Mouse (Mus musculus): ENCODE results near the gene Exoc3l4. TPM values are rescaled to one million over a fixed set of nuclear protein-coding genes. Genes with fewer than 3 reads are reported as not detected.

Exoc3l4 gene
- polyA plus RNA-seq, 1 experiment: 23.2 TPM

- H3K36me3 ChIP-seq (ENCODE audit: control insufficient read depth, insufficient read depth): no peaks in the 10 kb centered on the region
- no peaks in the 10 kb centered on the region for H3K79me2 ChIP-seq (ENCODE audit: control insufficient read depth, insufficient read depth)
- TF ChIP-seq POLR2AphosphoS2 (IDR thresholded peaks at IDR 0.05; ENCODE audit: insufficient read length, low read depth): no peak
- no peak for TF ChIP-seq TCF3 (IDR thresholded peaks at IDR 0.05; ENCODE audit: insufficient read length, low read depth)
- TF ChIP-seq POLR2A (IDR thresholded peaks at IDR 0.05; ENCODE audit: insufficient read length, low read depth): no peak
- no peak for TF ChIP-seq SRF (IDR thresholded peaks at IDR 0.05; ENCODE audit: control insufficient read depth, insufficient read length, low read depth)
- no peak for TF ChIP-seq TCF12 (IDR thresholded peaks at IDR 0.05; ENCODE audit: insufficient read depth, poor library complexity, severe bottlenecking)
- TF ChIP-seq MYOG (IDR thresholded peaks at IDR 0.05; ENCODE audit: control insufficient read depth in 1 of 3, insufficient read depth in 1 of 3, insufficient read length in 2 of 3, low read depth in 2 of 3): no peak
- TF ChIP-seq E2F4 (IDR thresholded peaks at IDR 0.05; ENCODE audit: insufficient read depth): no peak
- TF ChIP-seq MAX (IDR thresholded peaks at IDR 0.05; ENCODE audit: low read depth): no peak
- no peak for TF ChIP-seq CEBPB (IDR thresholded peaks at IDR 0.05; ENCODE audit: insufficient read depth, poor library complexity, severe bottlenecking)
- no peak for TF ChIP-seq USF1 (IDR thresholded peaks at IDR 0.05; ENCODE audit: low read depth)
- no peak for TF ChIP-seq MYOD1 (IDR thresholded peaks at IDR 0.05; ENCODE audit: control insufficient read depth in 1 of 3, insufficient read length in 2 of 3, low read depth in 2 of 3)
- TF ChIP-seq REST (IDR thresholded peaks at IDR 0.05; ENCODE audit: insufficient read depth, insufficient read length): no peak
- no peak within 1 kb of the TSS for H3ac ChIP-seq (ENCODE audit: control insufficient read depth, insufficient read length)
- H3K4me2 ChIP-seq (ENCODE audit: low read depth): no peak within 1 kb of the TSS
- H3K4me3 ChIP-seq: no peak within 1 kb of the TSS
- H3K27me3 ChIP-seq (ENCODE audit: control insufficient read depth, insufficient read depth, insufficient read length): peaks cover 8% of the 10 kb centered on the region
Observed at GRCm38 (mm10) chr12:111406622-111407021, 10.2 kb upstream of the Exoc3l4 start, which contains the start of gene Lbhd2. Gene Lbhd2 (plus strand): TSS chr12:111406809.

DNA sequence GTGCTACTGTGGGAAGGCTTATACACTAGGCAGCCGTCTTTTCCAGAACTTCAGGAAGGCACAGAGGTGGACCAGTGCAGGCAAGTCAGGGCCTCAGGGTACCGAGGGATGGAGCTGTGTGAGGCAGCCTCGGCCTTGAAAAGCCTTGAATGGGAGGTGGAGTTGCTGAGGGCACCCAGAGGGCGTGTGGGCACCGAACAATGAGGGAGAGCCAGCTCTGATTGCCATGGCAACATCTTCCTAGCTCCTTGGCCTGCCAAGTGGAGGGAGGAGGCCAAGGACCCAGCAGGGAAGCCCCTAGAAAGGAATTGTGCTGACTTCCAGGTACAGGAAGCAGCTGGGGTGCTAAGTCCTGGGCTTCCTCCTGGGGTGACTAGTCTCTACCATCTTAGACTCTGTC lies 7.2 kb upstream of the Exoc3l4 start:
- TF ChIP-seq REST (IDR thresholded peaks at IDR 0.05; ENCODE audit: insufficient read depth, insufficient read length): no peak
- no peak for TF ChIP-seq USF1 (IDR thresholded peaks at IDR 0.05; ENCODE audit: low read depth)
- no peak for TF ChIP-seq POLR2A (IDR thresholded peaks at IDR 0.05; ENCODE audit: insufficient read length, low read depth)
- no peak for TF ChIP-seq TCF3 (IDR thresholded peaks at IDR 0.05; ENCODE audit: insufficient read length, low read depth)
- TF ChIP-seq POLR2AphosphoS2 (IDR thresholded peaks at IDR 0.05; ENCODE audit: insufficient read length, low read depth): no peak
- H3K79me2 ChIP-seq (ENCODE audit: control insufficient read depth, insufficient read depth): no peaks in the 10 kb centered on the region
- H3K4me2 ChIP-seq (ENCODE audit: low read depth): no peak overlapping the region
- H3ac ChIP-seq (ENCODE audit: control insufficient read depth, insufficient read length): no peak overlapping the region
- H3K36me3 ChIP-seq (ENCODE audit: control insufficient read depth, insufficient read depth): no peaks in the 10 kb centered on the region
- peaks cover 8% of the 10 kb centered on the region for H3K27me3 ChIP-seq (ENCODE audit: control insufficient read depth, insufficient read depth, insufficient read length)
- no peak overlapping the region for H3K4me3 ChIP-seq

DNA sequence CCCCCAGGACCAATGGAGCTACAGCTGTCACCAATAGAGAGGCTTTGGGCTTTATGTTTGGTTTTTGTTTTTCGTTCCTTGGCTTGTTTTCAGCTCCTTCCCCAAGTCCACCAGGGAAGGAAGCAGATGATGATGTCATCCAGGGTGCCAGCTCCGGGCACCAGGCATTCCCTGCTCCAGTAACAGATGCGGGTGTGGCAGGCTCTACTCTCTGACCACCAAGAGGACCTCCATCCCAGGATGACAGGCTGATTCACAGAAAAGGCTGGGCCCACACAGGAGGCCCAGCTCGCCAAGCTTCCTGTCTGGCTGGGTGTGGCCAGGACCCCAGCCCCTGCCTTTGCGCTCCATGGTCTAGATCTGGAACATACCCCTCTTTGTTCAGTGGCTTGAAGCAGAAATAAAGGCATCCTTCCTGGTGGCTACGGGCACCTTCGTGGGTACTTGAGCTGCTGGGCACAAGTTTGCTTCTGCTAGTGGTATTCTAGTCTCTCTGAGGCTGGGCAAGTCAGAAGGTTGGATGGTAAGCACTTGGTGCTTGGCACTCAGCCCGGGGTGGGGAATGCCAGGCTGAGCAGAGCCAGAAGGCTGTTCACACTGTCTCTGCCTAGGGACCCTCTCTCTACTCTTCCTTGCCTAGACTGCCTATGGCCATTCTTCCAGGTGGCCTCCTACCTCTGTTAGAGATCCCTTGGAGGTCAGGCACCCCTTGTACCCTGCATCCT lies 5.0 kb upstream of the Exoc3l4 start:
- Histone ChIP-seq H3ac (ENCODE audit: control insufficient read depth, insufficient read length) (no peak overlapping the region), H3K79me2 (ENCODE audit: control insufficient read depth, insufficient read depth) (no peaks in the 10 kb centered on the region), H3K4me3 (no peak overlapping the region), H3K36me3 (ENCODE audit: control insufficient read depth, insufficient read depth) (no peaks in the 10 kb centered on the region), H3K27me3 (ENCODE audit: control insufficient read depth, insufficient read depth, insufficient read length) (peaks cover 5% of the 10 kb centered on the region), H3K4me2 (ENCODE audit: low read depth) (peak overlapping the region; percentile 59)
- TF ChIP-seq REST (IDR thresholded peaks at IDR 0.05; ENCODE audit: insufficient read depth, insufficient read length) (no peak), MAX (IDR thresholded peaks at IDR 0.05; ENCODE audit: low read depth) (no peak), POLR2AphosphoS2 (IDR thresholded peaks at IDR 0.05; ENCODE audit: insufficient read length, low read depth) (no peak), USF1 (IDR thresholded peaks at IDR 0.05; ENCODE audit: low read depth) (no peak), MYOD1 (IDR thresholded peaks at IDR 0.05; ENCODE audit: control insufficient read depth in 1 of 3, insufficient read length in 2 of 3, low read depth in 2 of 3) (peak in 1 of 3 experiments; percentile 15), POLR2A (IDR thresholded peaks at IDR 0.05; ENCODE audit: insufficient read length, low read depth) (no peak), CEBPB (IDR thresholded peaks at IDR 0.05; ENCODE audit: insufficient read depth, poor library complexity, severe bottlenecking) (no peak)

DNA sequence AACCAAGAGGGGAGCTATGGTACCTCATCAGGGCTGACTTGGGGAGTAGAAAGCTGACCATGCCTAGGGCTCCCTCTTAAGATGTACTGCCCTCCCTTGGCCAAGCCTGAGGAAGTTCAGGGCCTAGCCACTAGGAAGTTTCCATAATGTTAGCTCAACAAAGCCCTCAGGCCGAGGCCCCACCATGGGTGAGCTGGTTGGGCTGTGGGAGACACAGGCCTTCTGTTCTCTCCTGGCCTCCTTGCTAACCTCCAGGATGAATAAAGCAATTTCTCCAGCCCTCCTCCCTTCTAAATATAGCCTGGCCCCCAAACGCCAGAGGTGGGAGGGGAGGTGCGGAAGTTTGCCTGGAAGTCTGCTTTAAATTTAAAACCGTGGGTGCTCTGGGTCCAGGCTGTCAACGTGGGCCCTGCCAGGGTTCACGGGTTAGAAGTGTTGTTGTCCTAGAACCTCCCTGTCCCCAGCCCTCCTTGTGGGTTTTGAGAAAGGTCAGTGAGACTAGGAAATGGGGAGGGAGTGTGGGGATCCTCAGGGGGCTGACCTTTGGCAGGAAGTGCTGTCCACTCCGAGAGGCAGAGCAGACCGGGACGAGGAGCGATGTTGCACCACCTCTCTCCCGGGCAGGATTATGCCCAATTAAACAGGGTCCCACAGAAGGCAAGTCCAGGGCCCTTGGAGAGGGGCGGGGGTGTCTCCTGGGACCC lies 4.1 kb upstream of the Exoc3l4 start:
- Histone ChIP-seq H3K4me3 (no peak overlapping the region), H3K79me2 (ENCODE audit: control insufficient read depth, insufficient read depth) (no peaks in the 10 kb centered on the region), H3K4me2 (ENCODE audit: low read depth) (peak overlapping the region; percentile 66), H3ac (ENCODE audit: control insufficient read depth, insufficient read length) (no peak overlapping the region), H3K36me3 (ENCODE audit: control insufficient read depth, insufficient read depth) (no peaks in the 10 kb centered on the region), H3K27me3 (ENCODE audit: control insufficient read depth, insufficient read depth, insufficient read length) (no peaks in the 10 kb centered on the region)
- TF ChIP-seq E2F4 (IDR thresholded peaks at IDR 0.05; ENCODE audit: insufficient read depth) (no peak), TCF12 (IDR thresholded peaks at IDR 0.05; ENCODE audit: insufficient read depth, poor library complexity, severe bottlenecking) (no peak), POLR2AphosphoS2 (IDR thresholded peaks at IDR 0.05; ENCODE audit: insufficient read length, low read depth) (no peak), POLR2A (IDR thresholded peaks at IDR 0.05; ENCODE audit: insufficient read length, low read depth) (no peak)

DNA sequence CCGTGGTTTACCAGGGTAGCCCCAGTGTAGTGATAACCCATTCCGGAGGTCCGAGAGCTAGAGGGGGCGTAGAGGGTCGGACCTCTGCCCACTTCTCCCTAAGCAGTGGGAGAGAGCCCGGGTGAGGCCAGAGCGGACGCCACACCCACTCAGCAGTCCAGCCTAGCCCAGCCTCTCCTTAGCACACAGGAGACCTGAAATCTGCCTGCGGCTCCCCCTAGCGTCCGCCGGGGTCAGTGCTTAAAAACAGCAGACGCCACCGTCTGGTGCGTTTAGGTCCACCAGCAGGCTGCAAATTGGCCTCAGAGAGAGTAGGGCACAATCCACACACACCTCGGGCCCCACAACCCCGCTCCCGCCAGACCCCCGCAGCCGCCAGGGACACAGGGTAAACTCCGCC lies 3.5 kb upstream of the Exoc3l4 start:
- H3K4me2 ChIP-seq (ENCODE audit: low read depth): peak overlapping the region; percentile 66
- H3K79me2 ChIP-seq (ENCODE audit: control insufficient read depth, insufficient read depth): no peaks in the 10 kb centered on the region
- no peak overlapping the region for H3ac ChIP-seq (ENCODE audit: control insufficient read depth, insufficient read length)
- no peaks in the 10 kb centered on the region for H3K36me3 ChIP-seq (ENCODE audit: control insufficient read depth, insufficient read depth)
- no peak overlapping the region for H3K4me3 ChIP-seq
- peak; percentile 34 for TF ChIP-seq POLR2A (IDR thresholded peaks at IDR 0.05; ENCODE audit: insufficient read length, low read depth)
- peak; percentile 10 for TF ChIP-seq SRF (IDR thresholded peaks at IDR 0.05; ENCODE audit: control insufficient read depth, insufficient read length, low read depth)
- TF ChIP-seq TCF3 (IDR thresholded peaks at IDR 0.05; ENCODE audit: insufficient read length, low read depth): no peak
- no peaks in the 10 kb centered on the region for H3K27me3 ChIP-seq (ENCODE audit: control insufficient read depth, insufficient read depth, insufficient read length)
